Mouse (Mus musculus) embryonic facial prominence, embryonic 14.5 days (tissue): Measurements from ENCODE around the gene Cyp27b1. TPM values are rescaled to one million over a fixed set of nuclear protein-coding genes. Genes with fewer than 3 reads are reported as not detected.
A peak's percentile ranks its signal among the peaks of the same experiment; 100 is the strongest.

ENCODE experiments used
- ATAC-seq: fragments of 200-750 bp; cut with Nextera tagmentation; 2 replicates; pipeline ENCODE4 v1.8.0; 2017; ENCODE audit warnings: low read depth, moderate number of reproducible peaks, moderate TSS enrichment
- DNase-seq: peaks from one replicate; pipeline ENCODE4 v3.0.0-alpha.2; 2015; ENCODE audit warnings: low spot score
- H3K27ac ChIP-seq: fragments of 300-500 bp; sonication (generic); replicated peaks from 2 replicates; pipeline ENCODE4 v1.5.1; 2014; ENCODE audit warnings: low read depth, mild to moderate bottlenecking, low read length, moderate library complexity
- H3K27me3 ChIP-seq: fragments of 300-500 bp; sonication (generic); replicated peaks from 2 replicates; pipeline ENCODE4 v1.6.1; 2014; ENCODE audit warnings: low read length; ENCODE audit not compliant: control insufficient read depth, insufficient read depth
- H3K36me3 ChIP-seq: fragments of 300-500 bp; sonication (generic); 2 replicates; pipeline ENCODE4 v1.6.1; 2014; ENCODE audit warnings: low read length, mixed read lengths; ENCODE audit not compliant: control insufficient read depth, insufficient read depth
- H3K4me1 ChIP-seq: fragments of 300-500 bp; sonication (generic); 2 replicates; pipeline ENCODE4 v1.6.1; 2014; ENCODE audit warnings: antibody characterized with exemption, low read length; ENCODE audit not compliant: control insufficient read depth, insufficient read depth
- H3K4me2 ChIP-seq: fragments of 300-500 bp; sonication (generic); 2 replicates; pipeline ENCODE4 v1.6.1; 2014; ENCODE audit warnings: low read depth, mild to moderate bottlenecking, low read length, moderate library complexity, mixed read lengths
- H3K4me3 ChIP-seq: fragments of 300-500 bp; sonication (generic); 2 replicates; pipeline ENCODE4 v1.5.1; 2014; ENCODE audit warnings: low read depth, mild to moderate bottlenecking, low read length
- H3K9ac ChIP-seq: fragments of 300-500 bp; sonication (generic); 2 replicates; pipeline ENCODE4 v1.6.1; 2014; ENCODE audit warnings: low read depth, mild to moderate bottlenecking, low read length, moderate library complexity, mixed read lengths
- H3K9me3 ChIP-seq: fragments of 300-500 bp; sonication (generic); 2 replicates; pipeline ENCODE4 v1.6.1; 2016; ENCODE audit warnings: low read length; ENCODE audit not compliant: control insufficient read depth
- WGBS: fragments of 180-500 bp; shearing (Covaris S2); extraction: QIAGEN DNeasy Blood & Tissue Kit; methylation state at CpG from one replicate; pipeline ENCODE4 v1.1.7; 2014; 5-methylcytosine and 5-hydroxymethylcytosine counted together
- polyA plus RNA-seq: library from polyadenylated mRNA; unstranded; fragments of >200 nt; fragmentation: Nextera tagmentation; extraction: Ambion mirVana; gene quantifications from 2 replicates; pipeline ENCODE4 v1.2.1, GENCODE M21; 2014

Gene Cyp27b1
- polyA plus RNA-seq, 1 experiment from 2014 or later: 0.13 TPM

DNA sequence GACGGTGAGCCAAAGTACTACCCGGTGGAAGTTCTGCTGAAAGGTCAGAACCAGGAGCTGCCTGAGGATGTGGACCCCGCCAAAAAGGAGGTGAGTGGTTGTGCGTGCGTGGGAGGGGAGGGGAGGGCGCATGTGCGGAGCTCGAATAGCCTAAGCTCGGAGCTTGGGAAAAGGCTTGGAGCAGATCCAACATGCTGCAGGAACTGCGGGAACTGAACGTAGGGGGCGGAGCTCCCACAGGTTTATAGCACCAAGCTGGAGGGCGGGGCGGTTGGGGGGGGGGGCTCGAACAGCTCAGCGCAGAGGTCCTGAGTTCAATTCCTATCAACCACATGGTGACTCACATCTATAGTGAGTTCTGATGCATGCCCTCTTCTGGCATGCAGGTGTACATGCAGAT is 29.6 kb upstream of the Cyp27b1 start:
- H3K36me3 ChIP-seq: peaks cover 17% of the 10 kb centered on the region
- H3K27me3 ChIP-seq: no peaks in the 10 kb centered on the region
- no peak overlapping the region for H3K4me2 ChIP-seq
- no peaks in the 10 kb centered on the region for H3K9me3 ChIP-seq
- H3K27ac ChIP-seq: no peak overlapping the region
- DNase-seq (no peak), ATAC-seq (no peak)
- H3K4me3 ChIP-seq: no peak overlapping the region
- no peak overlapping the region for H3K9ac ChIP-seq
- 70% methylated on average over 16 of the region's 16 CpGs for WGBS
- H3K4me1 ChIP-seq: no peaks in the 10 kb centered on the region

DNA sequence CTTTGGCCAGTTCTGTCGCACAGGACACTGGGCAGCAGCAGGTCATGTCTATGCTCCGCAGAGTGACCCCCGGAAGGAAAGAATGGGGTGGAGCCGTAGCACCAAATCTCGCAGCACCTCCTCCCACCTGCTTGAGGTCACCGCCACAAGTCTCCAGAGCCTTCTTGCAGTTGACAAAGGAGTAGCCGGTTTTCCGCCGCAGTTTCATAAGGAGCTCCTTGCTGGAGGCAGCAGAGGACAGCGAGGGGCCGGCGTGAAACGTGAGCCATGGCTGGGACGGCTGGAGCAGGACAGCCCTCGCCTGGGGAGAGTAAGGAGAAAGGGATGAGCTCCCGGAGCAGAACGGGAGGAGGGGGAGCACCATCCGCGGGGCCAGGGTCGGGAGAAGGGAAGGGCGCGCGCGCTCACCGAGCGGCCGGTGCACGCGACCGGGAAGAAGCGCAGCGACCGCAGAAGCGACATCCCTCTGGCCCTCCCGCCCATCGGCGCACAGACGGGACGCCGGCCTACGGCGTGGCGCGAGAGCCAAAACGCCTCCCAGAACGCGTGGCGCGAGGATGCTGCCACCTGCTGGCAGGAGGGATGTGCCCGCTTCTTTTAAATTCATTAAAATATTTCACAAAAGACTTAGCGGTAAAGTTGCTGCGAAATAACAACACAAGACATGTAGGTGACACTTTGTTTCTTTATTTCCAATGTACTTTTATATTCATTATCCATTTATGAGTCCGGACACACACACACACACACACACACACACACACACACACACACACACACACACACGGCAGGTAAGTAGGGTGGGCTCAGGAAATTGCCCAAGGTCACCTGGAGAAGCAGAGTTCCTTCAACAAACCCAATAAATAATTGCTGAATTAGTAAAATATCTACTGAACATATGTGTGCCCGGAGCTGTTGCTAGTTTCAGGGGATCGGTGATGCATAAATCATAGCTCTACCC is 17.4 kb upstream of the Cyp27b1 start, which contains the start of gene Tsfm:
Gene Tsfm, minus strand, starts transcription at position 505 of the 961 bp plus-strand sequence.
- ATAC-seq (peak; percentile 91), DNase-seq (peak; percentile 94)
- Histone ChIP-seq H3K36me3 (peaks cover 38% of the 10 kb centered on the region), H3K27me3 (no peaks in the 10 kb centered on the region), H3K4me3 (peak within 1 kb of the TSS; percentile 70), H3K27ac (peak within 1 kb of the TSS; percentile 42), H3K9me3 (no peaks in the 10 kb centered on the region), H3K9ac (peak within 1 kb of the TSS; percentile 81), H3K4me1 (no peaks in the 10 kb centered on the region), H3K4me2 (peak within 1 kb of the TSS; percentile 90)
- 7% methylated on average over 44 of the region's 56 CpGs for WGBS

GRCm38 (mm10) chr10:127033301-127033741 is 14.7 kb upstream of the Cyp27b1 start:
- H3K9me3 ChIP-seq: no peaks in the 10 kb centered on the region
- no peak overlapping the region for H3K4me2 ChIP-seq
- no peak overlapping the region for H3K4me3 ChIP-seq
- 86% methylated on average over 8 of the region's 8 CpGs for WGBS
- no peak for DNase-seq
- ATAC-seq: no peak
- peaks cover 11% of the 10 kb centered on the region; the same call in 1 of the 2 replicates for H3K36me3 ChIP-seq
- no peak overlapping the region for H3K9ac ChIP-seq
- H3K27ac ChIP-seq: no peak overlapping the region
- no peaks in the 10 kb centered on the region for H3K27me3 ChIP-seq
- H3K4me1 ChIP-seq: no peaks in the 10 kb centered on the region

- Histone ChIP-seq H3K27ac (no peak overlapping the region), H3K9ac (no peak overlapping the region), H3K4me3 (no peak overlapping the region), H3K9me3 (no peaks in the 10 kb centered on the region), H3K4me1 (no peaks in the 10 kb centered on the region; the same call in 1 of the 2 replicates), H3K36me3 (no peaks in the 10 kb centered on the region), H3K4me2 (no peak overlapping the region), H3K27me3 (no peaks in the 10 kb centered on the region)
- DNase-seq: no peak
- no peak for ATAC-seq
- 87% methylated on average over 12 of the region's 12 CpGs for whole genome bisulfite sequencing
These were observed 11.8 kb upstream of the Cyp27b1 start for GRCm38 (mm10) chr10:127036273-127036672.

DNA sequence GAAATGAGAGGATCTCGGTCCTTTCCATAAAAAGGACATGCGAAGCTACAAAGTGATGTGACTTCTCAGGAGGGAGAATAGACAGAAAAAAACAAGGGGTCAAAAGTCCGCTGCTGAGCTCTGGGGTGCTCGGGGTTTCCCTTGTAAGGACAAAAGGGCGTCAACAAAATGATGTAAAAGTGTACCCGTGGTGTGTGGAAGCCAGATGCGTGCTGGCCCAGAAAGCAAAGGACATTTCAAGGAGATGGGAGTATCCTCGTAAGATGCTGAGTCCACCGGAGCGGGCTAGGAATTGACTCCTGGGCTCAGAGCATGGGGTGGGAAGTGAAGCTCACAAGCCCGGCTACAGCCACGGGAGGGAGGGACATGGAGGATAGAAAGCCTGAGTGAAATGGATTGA is 10.4 kb upstream of the Cyp27b1 start:
- H3K27ac ChIP-seq: no peak overlapping the region
- ATAC-seq (no peak), DNase-seq (no peak)
- no peak overlapping the region for H3K9ac ChIP-seq
- H3K4me3 ChIP-seq: no peak overlapping the region
- peaks cover 3% of the 10 kb centered on the region for H3K4me1 ChIP-seq
- H3K36me3 ChIP-seq: no peaks in the 10 kb centered on the region
- no peaks in the 10 kb centered on the region for H3K9me3 ChIP-seq
- H3K27me3 ChIP-seq: no peaks in the 10 kb centered on the region
- no peak overlapping the region for H3K4me2 ChIP-seq
- 74% methylated on average over 12 of the region's 12 CpGs for WGBS

DNA sequence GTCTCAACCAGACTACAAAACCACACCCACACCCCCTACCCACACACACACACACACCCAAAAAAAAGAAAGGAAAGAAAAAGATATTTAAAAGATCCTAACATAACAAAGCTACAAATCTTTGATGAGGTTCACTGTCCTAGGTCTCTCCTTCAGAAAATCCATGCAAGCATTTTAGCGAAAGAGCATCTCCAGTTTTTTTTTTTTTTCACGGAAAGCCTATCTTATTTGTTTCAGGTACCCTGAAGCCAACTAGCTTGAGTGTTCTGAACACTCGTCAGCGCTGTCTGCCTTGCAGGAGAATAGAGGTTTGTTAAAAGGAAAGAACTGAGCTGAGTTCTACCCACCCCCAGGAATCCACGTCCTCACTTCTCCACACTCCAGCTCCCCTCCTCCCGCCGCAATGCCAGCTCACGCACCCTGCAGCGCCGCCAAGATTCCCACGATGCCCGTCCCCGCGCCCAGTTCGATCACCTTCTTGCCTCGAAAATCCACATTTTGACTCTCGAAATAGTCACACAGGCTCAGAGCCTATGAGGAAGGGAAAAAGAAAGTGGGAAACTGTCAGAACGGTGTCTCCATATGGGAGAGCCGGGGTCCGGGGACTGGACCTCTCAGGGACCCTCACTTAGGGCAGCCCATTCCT is 7.4 kb upstream of the Cyp27b1 start:
- ATAC-seq: peak; percentile 17; the same call in 1 of the 2 replicates
- peaks cover 7% of the 10 kb centered on the region for H3K4me1 ChIP-seq
- peak overlapping the region; percentile 81 for H3K4me2 ChIP-seq

DNA sequence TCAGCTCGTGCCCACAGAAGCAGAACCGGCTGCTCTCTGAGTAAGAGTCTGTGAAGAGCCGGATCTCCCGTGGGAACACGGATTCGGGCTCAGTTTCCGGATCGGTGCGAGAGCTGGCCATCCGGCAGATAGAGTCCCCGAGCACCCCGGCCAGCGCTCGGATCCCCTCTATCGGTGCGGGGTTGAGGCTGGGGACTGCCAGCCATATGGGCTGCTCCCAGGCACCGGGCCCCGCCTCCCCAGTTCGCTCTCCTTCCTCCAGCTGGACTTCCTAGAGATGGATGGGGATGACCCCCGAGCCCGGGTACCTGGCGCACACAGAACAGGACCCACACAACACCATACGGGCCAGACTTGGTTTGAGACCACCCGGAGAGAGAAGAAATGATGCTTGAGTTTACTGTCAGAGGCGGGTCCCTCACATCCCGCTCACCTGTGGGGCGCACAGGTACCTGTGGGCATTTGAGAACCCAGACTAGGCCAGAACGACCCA is 6.7 kb upstream of the Cyp27b1 start, which contains the start of the genes Mettl1 and Eef1akmt3:
Gene Mettl1, plus strand, starts transcription at position 141 of the 493 bp plus-strand sequence.
Gene Eef1akmt3, minus strand, starts transcription at position 240 of the 493 bp plus-strand sequence.
- Histone ChIP-seq H3K27ac (peak within 1 kb of the TSS; percentile 78), H3K9me3 (no peaks in the 10 kb centered on the region), H3K4me2 (peak within 1 kb of the TSS; percentile 81), H3K4me1 (peaks cover 7% of the 10 kb centered on the region), H3K9ac (peak within 1 kb of the TSS; percentile 75), H3K27me3 (no peaks in the 10 kb centered on the region), H3K4me3 (peak within 1 kb of the TSS; percentile 71), H3K36me3 (peaks cover 6% of the 10 kb centered on the region; the same call in 1 of the 2 replicates)
- WGBS: 0% methylated on average over 16 of the region's 28 CpGs
- ATAC-seq (peak; percentile 64), DNase-seq (no peak)

More for the DNA sequence above, 7.4 kb upstream of the Cyp27b1 start:
- peak overlapping the region; percentile 75 for H3K9ac ChIP-seq
- WGBS: 1% methylated on average over 20 of the region's 20 CpGs
- H3K9me3 ChIP-seq: no peaks in the 10 kb centered on the region
- H3K4me3 ChIP-seq: peak overlapping the region; percentile 71
- H3K27me3 ChIP-seq: no peaks in the 10 kb centered on the region
- no peak for DNase-seq
- peaks cover 6% of the 10 kb centered on the region; the same call in 1 of the 2 replicates for H3K36me3 ChIP-seq
- H3K27ac ChIP-seq: peak overlapping the region; percentile 78

GRCm38 (mm10) chr10:127041774-127042338 is 6.2 kb upstream of the Cyp27b1 start:
- Histone ChIP-seq H3K27ac (peak overlapping the region; percentile 78), H3K27me3 (no peaks in the 10 kb centered on the region)

More at GRCm38 (mm10) chr10:127041774-127042338, 6.2 kb upstream of the Cyp27b1 start:
- Histone ChIP-seq H3K4me2 (peak overlapping the region; percentile 81), H3K9me3 (no peaks in the 10 kb centered on the region), H3K4me1 (peaks cover 7% of the 10 kb centered on the region), H3K36me3 (peaks cover 6% of the 10 kb centered on the region; the same call in 1 of the 2 replicates), H3K9ac (peak overlapping the region; percentile 75), H3K4me3 (peak overlapping the region; percentile 71)
- under 1% methylated on average over 44 of the region's 44 CpGs for WGBS
- peak; percentile 94 for DNase-seq
- ATAC-seq: peak; percentile 90
